Mouse (Mus musculus) neural tube, embryonic 11.5 days (tissue): ENCODE results near the gene Gm21750. TPM values are rescaled to one million over a fixed set of nuclear protein-coding genes. Genes with fewer than 3 reads are reported as not detected.
"Not testable (repeated sequence)": the region's sequence is repeated elsewhere in the genome, so short reads cannot be mapped to it uniquely, and the experiment has no call there.

Experiments
- ATAC-seq: fragments of 200-750 bp; cut with Nextera tagmentation; 2 replicates; pipeline ENCODE4 v1.8.0; 2017; ENCODE audit warnings: moderate number of reproducible peaks, mild to moderate bottlenecking, moderate TSS enrichment, moderate library complexity; ENCODE audit not compliant: insufficient read depth, low FRiP score, low TSS enrichment
- DNase-seq: peaks from one replicate; pipeline ENCODE4 v3.0.0-alpha.2; 2015; ENCODE audit warnings: low spot score
- H3K27ac ChIP-seq: fragments of 300-500 bp; sonication (generic); 2 replicates; pipeline ENCODE4 v1.5.1; 2014; ENCODE audit warnings: low read depth, mild to moderate bottlenecking, low read length
- H3K27me3 ChIP-seq: fragments of 300-500 bp; sonication (generic); 2 replicates; pipeline ENCODE4 v1.6.1; 2014; ENCODE audit warnings: mild to moderate bottlenecking, low read length, mixed read lengths; ENCODE audit not compliant: control insufficient read depth, insufficient read depth
- H3K36me3 ChIP-seq: fragments of 300-500 bp; sonication (generic); 2 replicates; pipeline ENCODE4 v1.6.1; 2014; ENCODE audit warnings: mild to moderate bottlenecking, low read length, moderate library complexity, mixed read lengths; ENCODE audit not compliant: control insufficient read depth, insufficient read depth
- H3K4me1 ChIP-seq: fragments of 300-500 bp; sonication (generic); 2 replicates; pipeline ENCODE4 v1.6.1; 2014; ENCODE audit warnings: low read length, mixed read lengths; ENCODE audit not compliant: control insufficient read depth, insufficient read depth
- H3K4me2 ChIP-seq: fragments of 300-500 bp; sonication (generic); 2 replicates; pipeline ENCODE4 v1.6.1; 2014; ENCODE audit warnings: low read depth, mild to moderate bottlenecking, moderate library complexity
- H3K4me3 ChIP-seq: fragments of 300-500 bp; sonication (generic); 2 replicates; pipeline ENCODE4 v1.5.1; 2014; ENCODE audit warnings: low read depth, low read length
- H3K9ac ChIP-seq: fragments of 300-500 bp; sonication (generic); 2 replicates; pipeline ENCODE4 v1.6.1; 2014; ENCODE audit warnings: mild to moderate bottlenecking, low read length
- H3K9me3 ChIP-seq: fragments of 300-500 bp; sonication (generic); 2 replicates; pipeline ENCODE4 v1.6.1; 2016; ENCODE audit warnings: low read length; ENCODE audit not compliant: control insufficient read depth
- WGBS: fragments of 180-500 bp; shearing (Covaris S2); extraction: QIAGEN DNeasy Blood & Tissue Kit; methylation state at CpG from one replicate; pipeline ENCODE4 v1.1.7; 2014; 5-methylcytosine and 5-hydroxymethylcytosine counted together
- polyA plus RNA-seq: library from polyadenylated mRNA; unstranded; fragments of >200 nt; fragmentation: Nextera tagmentation; extraction: Ambion mirVana; gene quantifications from 2 replicates; pipeline ENCODE4 v1.2.1, GENCODE M21; 2014

Gene Gm21750
- polyA plus RNA-seq, result not detected in 2 replicates

GRCm38 (mm10) chr14:73660925-73661324 is at the start of gene Gm21750:
Gene Gm21750 (plus strand): TSS chr14:73661225.
- 89% methylated on average over 3 of the region's 3 CpGs for WGBS
- not testable (repeated sequence) for DNase-seq, H3K27ac ChIP-seq, ATAC-seq, H3K4me1 ChIP-seq, H3K36me3 ChIP-seq, H3K4me3 ChIP-seq, H3K4me2 ChIP-seq, H3K9me3 ChIP-seq, H3K27me3 ChIP-seq, H3K9ac ChIP-seq

DNA sequence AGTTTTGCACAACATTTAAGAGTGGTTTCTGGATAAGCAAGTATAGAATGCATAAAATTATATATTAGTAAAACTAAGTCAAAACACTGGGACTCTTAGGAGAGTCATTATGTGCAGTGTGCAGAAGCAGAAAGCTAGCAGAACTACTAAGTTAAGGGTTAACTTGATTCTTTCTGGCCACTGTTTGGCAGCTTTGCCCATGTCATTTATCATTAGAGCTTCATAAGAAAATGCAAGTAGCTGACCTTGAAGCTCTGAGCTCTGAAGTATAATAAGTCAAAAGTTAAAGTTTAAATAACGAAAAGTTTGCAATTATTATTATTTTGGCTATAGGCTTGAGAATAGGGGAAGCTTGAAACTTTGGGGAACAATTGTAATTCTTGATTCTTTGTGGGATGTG is 46.1 kb upstream of the Gm21750 start:
- 79% methylated on average over 1 of the region's 1 CpGs for WGBS
- ATAC-seq, result not testable (repeated sequence)

GRCm38 (mm10) chr14:73620880-73621279 is 40.1 kb upstream of the Gm21750 start:
- ATAC-seq (no peak), DNase-seq (no peak)
- H3K9me3 ChIP-seq, result no peaks in the 10 kb centered on the region
- no peaks in the 10 kb centered on the region for H3K36me3 ChIP-seq
- H3K4me1 ChIP-seq, result no peaks in the 10 kb centered on the region
- no peak overlapping the region for H3K9ac ChIP-seq
- no peaks in the 10 kb centered on the region for H3K27me3 ChIP-seq
- H3K4me3 ChIP-seq, result no peak overlapping the region
- 79% methylated on average over 3 of the region's 3 CpGs for WGBS
- no peak overlapping the region for H3K27ac ChIP-seq
- H3K4me2 ChIP-seq, result no peak overlapping the region

More for the DNA sequence above, 46.1 kb upstream of the Gm21750 start:
- not testable (repeated sequence) for H3K9ac ChIP-seq, H3K9me3 ChIP-seq, H3K27me3 ChIP-seq, H3K4me1 ChIP-seq, DNase-seq, H3K4me2 ChIP-seq, H3K36me3 ChIP-seq, H3K27ac ChIP-seq, H3K4me3 ChIP-seq

DNA sequence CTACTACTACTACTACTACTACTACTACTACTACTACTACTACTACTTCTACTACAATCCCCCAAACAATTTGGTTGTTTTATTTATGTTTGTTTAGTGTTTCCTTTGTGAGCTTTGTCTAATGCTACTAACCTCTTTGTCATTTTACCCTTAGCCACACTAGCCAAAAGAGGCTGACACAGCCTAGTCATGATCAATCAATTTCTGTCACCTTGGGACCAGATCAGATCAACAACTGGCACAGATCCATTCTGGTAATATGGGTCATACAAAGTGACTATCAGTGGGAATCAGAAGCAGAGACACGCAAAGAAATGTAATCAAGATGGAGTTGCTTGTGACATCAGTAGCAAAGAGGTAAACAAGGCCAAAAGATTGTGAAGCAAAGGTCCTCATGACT is 38.0 kb upstream of the Gm21750 start:
- no peaks in the 10 kb centered on the region for H3K36me3 ChIP-seq
- no peaks in the 10 kb centered on the region for H3K27me3 ChIP-seq
- no peak overlapping the region for H3K27ac ChIP-seq
- no peaks in the 10 kb centered on the region for H3K9me3 ChIP-seq
- no peak overlapping the region for H3K9ac ChIP-seq
- no peak overlapping the region for H3K4me2 ChIP-seq
- no peak for ATAC-seq
- no peak overlapping the region for H3K4me3 ChIP-seq
- no peaks in the 10 kb centered on the region for H3K4me1 ChIP-seq
- 76% methylated on average over 1 of the region's 1 CpGs for WGBS
- DNase-seq, result no peak

GRCm38 (mm10) chr14:73625469-73625868 is 35.6 kb upstream of the Gm21750 start:
- Histone ChIP-seq H3K36me3 (no peaks in the 10 kb centered on the region), H3K27me3 (no peaks in the 10 kb centered on the region), H3K9ac (no peak overlapping the region), H3K4me2 (no peak overlapping the region), H3K4me3 (no peak overlapping the region), H3K9me3 (no peaks in the 10 kb centered on the region), H3K4me1 (no peaks in the 10 kb centered on the region), H3K27ac (no peak overlapping the region)
- ATAC-seq (no peak), DNase-seq (no peak)
- WGBS, result 77% methylated on average over 3 of the region's 3 CpGs

DNA sequence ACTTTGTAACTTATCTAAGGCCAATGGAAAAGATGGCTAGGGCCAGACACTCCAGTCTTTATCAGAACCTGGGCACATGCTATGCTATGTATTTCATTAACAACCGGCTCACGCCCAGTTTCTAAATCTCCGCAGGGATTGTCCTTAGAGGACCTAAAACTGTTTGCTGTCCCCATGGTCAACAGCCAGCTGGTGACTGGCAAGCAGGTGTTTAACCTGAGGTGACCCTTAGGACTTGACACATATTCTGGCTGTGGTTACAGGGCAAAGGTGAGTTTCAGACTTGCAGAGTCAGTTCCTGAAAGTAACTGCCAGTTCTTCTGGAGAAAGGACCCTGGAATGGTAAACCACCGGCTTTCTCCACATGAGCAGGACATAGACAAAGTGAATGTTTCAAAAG is 29.5 kb upstream of the Gm21750 start:
- Histone ChIP-seq H3K9ac (no peak overlapping the region), H3K4me2 (no peak overlapping the region), H3K36me3 (no peaks in the 10 kb centered on the region), H3K27ac (no peak overlapping the region), H3K9me3 (no peaks in the 10 kb centered on the region), H3K4me3 (no peak overlapping the region), H3K27me3 (no peaks in the 10 kb centered on the region), H3K4me1 (no peaks in the 10 kb centered on the region)
- 90% methylated on average over 4 of the region's 4 CpGs for WGBS
- no peak for DNase-seq
- no peak for ATAC-seq

DNA sequence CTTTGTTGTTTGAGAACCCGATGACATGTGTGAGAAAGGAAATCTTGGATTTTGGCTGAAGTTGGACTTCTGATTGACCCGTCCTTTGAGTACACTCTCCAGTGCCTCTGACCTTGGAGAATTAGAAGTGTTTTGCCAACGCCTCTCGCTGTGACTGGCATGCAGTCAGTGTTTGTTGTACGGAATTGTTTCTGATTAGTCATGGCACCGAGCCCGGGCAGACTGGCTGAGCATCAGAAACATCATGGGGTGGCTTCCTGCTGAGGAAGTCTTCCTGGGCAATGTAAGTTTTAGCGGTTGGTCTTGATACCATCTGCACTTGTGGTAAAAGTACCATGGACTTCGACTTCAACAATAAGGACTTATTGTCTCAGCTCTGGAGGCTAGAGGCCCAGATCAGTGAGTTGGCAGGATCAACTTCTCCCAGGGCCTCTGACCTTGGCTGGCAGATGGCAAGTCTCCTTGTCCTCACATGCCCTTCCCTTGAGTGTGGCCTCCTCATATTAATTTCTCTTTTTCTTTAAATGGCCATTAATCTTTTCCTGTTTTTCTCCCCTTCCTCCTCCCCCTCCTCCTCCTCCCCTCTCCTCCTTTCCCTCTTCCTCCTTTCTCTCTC is 28.3 kb upstream of the Gm21750 start:
- Histone ChIP-seq H3K4me2 (no peak overlapping the region), H3K4me1 (no peaks in the 10 kb centered on the region), H3K27ac (no peak overlapping the region), H3K36me3 (no peaks in the 10 kb centered on the region), H3K9ac (no peak overlapping the region), H3K27me3 (no peaks in the 10 kb centered on the region), H3K9me3 (no peaks in the 10 kb centered on the region), H3K4me3 (no peak overlapping the region)
- no peak for DNase-seq
- no peak for ATAC-seq
- WGBS, result 68% methylated on average over 9 of the region's 9 CpGs

DNA sequence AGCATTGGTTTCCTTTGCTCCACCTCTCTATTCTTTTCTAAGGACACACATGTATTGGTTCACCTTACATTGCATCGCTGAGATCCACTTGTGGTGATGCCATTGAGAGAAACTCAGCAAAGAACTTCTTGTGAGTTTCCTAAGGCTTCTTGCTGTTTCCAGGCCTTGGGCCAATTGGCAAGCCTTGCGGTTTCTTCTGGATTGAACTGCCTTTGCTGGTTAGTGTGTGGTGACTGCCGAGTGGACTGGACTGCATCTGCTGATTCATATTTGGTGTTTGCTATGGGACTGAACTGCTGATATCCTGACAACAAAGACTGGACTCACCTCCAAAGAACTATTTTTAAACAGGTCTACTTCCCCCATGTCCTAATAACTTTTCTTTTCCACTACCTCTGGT is 26.7 kb upstream of the Gm21750 start:
- H3K9me3 ChIP-seq, result no peaks in the 10 kb centered on the region
- 91% methylated on average over 3 of the region's 3 CpGs for WGBS
- no peaks in the 10 kb centered on the region for H3K4me1 ChIP-seq
- no peak for DNase-seq
- H3K36me3 ChIP-seq, result no peaks in the 10 kb centered on the region
- no peak overlapping the region for H3K27ac ChIP-seq
- H3K27me3 ChIP-seq, result no peaks in the 10 kb centered on the region
- no peak overlapping the region for H3K9ac ChIP-seq
- no peak overlapping the region for H3K4me2 ChIP-seq
- H3K4me3 ChIP-seq, result no peak overlapping the region
- ATAC-seq, result no peak

GRCm38 (mm10) chr14:73637460-73637859 is 23.6 kb upstream of the Gm21750 start:
- no peak overlapping the region for H3K4me3 ChIP-seq
- no peaks in the 10 kb centered on the region for H3K27me3 ChIP-seq
- H3K4me1 ChIP-seq, result no peaks in the 10 kb centered on the region
- no peaks in the 10 kb centered on the region for H3K9me3 ChIP-seq
- no peak overlapping the region for H3K9ac ChIP-seq
- H3K36me3 ChIP-seq, result no peaks in the 10 kb centered on the region
- no peak for ATAC-seq
- no peak overlapping the region for H3K4me2 ChIP-seq
- no peak for DNase-seq
- no peak overlapping the region for H3K27ac ChIP-seq
